Mouse (Mus musculus) heart, adult 11 months (tissue): ENCODE data around the gene Kcnn3.

Source experiments
- DNase-seq: peaks from one replicate; pipeline ENCODE4 v3.0.0; 2022

Gene Kcnn3

DNA sequence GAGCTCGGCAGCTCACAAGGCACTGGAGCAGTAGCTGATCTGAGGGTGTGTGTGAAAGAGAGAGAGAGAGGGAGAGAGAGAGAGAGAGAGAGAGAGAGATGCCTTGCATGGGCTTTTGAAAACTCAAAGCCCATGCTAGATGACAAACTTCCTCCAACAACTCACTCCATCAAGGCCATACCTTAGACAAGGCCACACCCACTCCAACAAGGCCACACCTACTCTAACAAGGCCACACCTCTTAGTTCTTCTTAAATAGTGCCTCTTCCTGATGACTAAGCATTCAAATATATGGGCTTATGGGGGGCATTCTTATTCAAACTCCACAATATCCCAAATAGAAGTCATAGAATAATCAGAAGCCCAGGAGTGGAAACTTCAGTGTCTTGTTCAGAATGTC is 49.1 kb downstream of the Kcnn3 start:
- no peak for DNase-seq

DNA sequence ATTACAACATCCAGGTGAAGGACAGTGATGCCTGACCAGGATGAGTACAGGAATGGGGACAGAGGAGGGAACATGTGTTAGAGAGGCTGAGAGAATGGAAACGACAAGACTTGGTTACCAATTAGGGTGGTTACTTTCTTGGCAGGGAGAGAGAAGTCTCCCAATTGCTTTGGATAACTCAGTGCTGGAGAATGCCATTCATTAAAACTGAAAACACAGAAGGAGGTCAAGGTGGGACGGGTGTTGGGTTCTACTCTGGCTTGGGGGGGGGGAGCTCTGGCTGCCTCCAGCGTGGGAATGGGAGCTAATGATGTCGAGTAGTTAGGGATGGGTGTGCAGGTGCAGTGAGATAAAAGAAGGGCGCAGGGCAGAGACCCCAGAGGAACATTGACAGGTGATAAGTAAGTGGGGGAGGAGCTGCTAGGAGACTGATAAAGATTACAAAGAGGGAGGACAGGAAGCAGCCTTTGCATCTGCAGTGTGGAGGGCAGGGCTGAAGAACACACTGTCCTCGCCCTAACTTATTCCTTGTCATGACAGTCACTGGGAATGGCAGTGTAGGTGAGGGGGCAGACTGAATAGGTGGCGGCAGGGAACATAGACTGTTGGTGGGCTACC is 49.9 kb downstream of the Kcnn3 start:
- DNase-seq, result no peak

DNA sequence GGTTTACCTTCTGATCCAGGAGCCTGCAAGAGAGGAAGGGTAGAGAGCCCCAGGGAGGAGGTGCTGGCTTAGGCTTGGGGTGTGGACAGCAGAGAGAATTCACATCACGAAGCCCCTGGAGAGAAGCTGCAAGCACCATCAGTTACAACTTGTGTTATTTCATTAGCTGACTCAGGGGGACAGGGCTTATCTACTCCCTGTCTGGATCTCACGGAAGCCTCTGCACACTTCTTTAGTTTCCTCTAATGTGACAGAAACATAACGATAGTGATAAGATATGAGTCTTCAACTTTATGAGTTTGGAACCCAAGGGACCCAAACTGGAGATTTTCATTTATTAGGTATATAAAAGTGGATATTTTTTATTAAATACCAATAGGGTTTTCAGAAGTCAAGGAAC is 50.4 kb downstream of the Kcnn3 start:
- no peak for DNase-seq

DNA sequence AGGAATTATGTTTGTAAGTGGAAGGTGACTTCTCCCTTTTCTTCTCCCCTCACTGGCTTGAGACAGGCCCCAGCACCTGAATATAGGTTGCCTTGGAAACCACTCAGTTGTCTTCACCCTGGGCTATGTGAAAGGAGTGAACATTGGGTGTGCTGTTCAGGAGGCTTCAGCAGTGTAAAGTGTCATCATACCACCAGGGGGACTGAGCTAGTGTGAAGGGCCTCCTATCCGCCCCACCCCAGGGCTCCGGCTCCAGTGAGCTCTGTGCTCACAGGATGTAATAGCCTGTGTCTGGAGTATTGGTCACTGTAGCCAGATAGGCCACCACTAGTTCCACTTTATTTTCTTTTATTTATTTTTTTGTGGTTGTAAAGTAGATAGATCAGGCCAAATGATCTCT is 54.3 kb downstream of the Kcnn3 start:
- DNase-seq, result no peak

DNA sequence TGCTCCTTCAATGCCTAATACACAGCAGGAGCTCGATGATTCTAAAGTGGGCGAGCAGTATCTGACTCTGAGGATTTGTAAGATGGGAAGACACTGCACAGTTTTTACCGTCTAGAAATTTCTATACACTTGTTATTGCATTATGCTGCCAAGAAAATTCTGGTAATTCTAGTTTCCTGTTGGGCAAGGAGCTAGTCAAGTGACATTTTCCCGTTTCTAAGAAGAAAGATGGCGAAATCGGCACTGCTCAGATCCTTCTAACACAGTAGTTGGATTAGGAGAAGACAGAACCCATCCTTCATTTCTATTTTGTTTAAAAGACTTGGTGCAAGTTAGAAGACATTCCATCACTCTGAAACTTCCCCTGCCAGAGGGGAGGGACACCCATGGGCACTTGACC is 56.4 kb downstream of the Kcnn3 start:
- DNase-seq, result no peak

DNA sequence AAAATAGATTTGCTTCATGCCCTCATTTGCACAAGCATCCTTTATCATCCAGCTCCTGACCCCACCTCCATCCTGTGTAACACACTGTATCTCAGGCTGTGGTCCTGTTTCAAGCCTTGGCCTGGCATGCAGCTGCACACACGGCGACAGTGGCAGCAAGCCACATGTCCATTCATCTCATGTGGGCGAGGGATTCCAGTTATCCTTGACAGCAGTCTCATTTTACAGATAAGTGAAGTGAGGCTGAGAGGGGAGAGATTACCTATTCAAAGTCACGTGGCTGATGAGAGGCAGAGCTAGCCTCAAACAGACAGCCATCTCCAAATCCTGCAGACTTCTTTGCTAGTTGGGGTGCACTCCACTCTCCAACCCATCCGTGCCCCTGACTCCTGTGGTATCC is 57.2 kb downstream of the Kcnn3 start:
- no peak for DNase-seq

DNA sequence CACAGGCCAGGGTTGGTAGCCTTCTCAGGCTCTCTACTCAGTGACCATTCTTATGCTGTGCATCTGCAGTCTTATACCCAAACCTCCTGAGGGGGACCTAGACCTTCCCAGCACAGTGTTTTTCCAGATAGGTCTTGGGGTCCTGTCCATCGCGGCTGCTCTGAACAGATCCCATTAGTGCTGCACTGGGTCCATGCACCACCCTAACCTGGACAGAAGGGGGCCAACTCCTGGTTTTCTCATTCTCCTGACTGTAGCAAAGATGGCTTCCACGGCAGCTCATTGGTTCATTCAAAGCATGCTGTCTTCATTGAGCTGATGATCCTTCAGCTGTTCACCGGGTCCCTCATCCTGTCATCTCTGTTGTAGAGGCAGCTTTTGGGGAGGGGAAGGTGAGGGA is 58.1 kb downstream of the Kcnn3 start:
- DNase-seq, result no peak

DNA sequence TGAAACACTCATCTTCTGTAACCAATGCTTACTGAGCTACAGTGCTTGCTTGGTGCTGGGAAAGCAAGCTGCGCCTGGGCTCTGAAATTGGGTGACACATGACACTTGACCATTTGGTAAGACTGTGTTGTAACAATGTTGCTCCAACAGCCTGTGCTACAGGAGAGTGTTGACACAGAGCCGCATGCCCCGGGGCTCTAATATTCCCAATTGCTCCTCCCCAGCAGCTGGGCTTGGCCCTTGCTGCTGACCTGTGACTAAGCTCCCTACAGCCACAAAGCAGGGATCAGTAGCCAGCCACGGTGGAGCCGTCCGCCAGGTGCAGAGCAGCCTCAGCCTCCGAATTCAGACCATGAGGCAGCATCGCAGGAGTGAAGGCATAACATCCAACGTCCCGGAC is 58.8 kb downstream of the Kcnn3 start:
- peak; percentile 94 for DNase-seq

DNA sequence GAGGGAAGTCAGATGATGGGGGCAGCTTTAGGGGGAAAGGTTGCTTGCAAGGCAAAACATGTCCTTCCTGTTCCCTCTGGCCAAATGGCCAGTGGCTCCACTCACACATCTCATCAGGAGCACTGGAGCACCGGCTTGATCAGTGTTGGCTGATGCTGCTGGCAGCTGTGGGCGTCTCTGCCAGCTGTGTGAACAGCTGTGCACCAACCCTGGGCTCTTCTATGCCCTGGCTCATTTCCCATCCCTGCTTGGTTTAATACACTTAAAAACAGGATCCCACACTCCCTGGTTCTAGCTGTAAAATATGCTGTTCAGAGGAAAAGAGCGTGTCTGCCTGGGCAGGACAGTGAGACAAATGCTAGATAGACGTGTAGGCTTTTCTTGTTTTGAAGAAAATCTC is 64.3 kb downstream of the Kcnn3 start:
- no peak for DNase-seq

DNA sequence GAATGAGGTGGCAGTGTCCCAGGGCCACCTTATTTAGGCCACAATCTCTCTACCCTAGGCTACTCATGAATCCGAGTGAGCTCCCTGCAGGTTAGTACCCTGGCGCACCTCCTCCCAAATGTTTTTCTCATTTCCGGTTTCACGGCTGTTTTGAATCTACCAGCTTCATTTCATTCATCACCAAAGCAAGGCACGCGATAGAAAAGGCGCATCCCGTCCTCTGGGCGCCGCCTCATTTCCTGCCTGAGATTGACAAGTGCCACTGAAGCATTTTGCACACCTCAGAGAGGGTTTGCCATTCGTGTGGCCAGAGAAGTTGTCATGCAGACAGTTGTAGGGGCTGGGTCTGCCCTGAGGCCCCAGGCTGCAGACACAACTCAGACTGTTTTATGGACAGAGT is 68.5 kb downstream of the Kcnn3 start:
- DNase-seq, result no peak

DNA sequence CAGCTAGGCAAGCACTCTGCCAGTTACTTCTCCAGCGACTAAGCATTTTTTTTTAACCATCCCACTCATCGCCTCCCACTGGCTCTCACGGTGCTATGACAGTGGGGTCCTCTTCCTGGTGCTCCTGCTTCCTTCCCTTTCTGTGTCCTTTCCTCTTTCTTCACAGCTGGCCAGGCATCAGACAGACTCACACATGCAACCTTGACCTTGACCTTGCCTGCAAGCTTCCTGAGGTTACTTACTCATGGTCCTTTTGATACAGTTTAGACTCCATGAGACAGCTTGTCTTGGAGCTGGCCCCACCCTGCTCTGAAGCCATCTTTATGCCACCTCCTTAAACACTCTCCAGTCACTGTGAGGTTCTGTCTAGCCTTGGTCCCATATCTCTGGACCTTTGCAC is 69.4 kb downstream of the Kcnn3 start:
- DNase-seq, result no peak

DNA sequence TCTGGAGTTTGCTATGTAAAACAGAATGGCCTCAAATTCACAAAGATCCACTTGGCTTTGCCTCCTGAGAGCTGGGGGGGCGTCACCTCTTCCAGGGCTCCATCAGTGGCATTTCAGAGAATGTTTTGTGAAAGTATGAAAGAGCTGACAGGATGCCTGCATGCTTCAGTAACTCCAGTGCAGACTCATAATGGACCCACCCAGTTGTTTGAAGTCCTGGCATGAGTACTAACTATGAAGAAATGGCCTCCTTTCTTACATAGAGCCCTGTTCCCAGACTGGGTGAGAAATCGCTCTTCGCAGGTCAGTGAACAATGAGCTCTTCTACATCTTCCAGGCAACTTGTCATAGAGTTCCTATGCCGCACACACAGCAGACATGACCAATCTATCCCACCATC is 70.4 kb downstream of the Kcnn3 start:
- DNase-seq, result no peak

DNA sequence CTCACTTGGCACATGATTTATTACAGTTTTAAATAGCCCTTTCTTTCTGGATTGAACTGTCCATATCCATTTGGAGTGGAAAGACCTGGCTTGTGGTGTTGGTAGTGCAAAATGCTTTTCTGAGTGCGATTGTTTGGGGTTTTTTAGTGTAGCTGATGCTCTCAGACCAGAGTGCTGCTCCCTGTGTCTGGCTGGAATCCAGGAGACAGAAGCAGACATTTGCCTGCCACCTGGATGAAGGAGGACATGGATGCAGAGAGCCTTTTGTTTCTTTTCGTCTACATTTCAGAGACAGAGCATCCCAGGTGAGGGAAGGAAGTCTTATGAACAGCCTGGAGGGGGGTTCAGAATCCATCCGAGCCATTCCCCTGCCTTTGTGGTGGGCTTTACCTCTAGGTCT is 71.5 kb downstream of the Kcnn3 start:
- no peak for DNase-seq

DNA sequence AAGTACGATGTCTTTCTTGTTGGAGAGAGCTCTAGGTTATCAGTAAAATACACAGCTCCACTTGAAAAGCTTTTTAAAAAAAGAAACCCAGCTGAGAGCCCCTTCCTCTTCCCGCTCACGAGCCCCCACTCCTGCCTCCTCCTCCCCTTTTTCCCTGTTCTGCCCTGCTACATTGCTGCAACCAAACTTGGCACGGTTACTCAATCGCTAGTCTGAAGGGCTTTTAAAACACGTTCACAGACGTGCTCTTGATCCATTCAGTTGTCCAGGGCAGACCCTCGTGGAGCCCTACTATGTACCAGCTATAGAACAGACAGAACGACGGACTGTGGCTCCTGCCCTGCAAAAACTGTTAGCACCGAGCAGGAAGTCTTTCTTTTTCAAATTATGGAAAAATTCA is 72.8 kb downstream of the Kcnn3 start:
- DNase-seq, result no peak

DNA sequence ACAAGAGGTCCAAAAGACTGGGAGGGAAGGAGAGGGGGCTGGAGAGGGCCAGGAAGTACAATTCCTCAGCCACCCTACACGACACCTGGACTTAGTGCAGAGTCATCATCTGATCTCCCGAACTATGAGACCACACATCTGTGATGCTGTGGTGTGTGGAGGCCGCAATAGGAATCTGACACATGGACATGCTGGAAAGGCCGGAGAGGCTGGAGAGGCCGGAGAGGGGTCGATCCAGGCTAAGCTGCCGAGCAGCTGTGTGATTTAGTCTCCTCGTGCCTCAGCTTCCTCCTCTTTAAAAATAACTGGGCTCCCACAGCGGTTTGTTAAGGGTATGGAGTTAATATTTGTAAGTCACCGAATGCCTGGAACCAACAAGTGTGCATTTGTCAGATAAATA is 73.6 kb downstream of the Kcnn3 start:
- no peak for DNase-seq

DNA sequence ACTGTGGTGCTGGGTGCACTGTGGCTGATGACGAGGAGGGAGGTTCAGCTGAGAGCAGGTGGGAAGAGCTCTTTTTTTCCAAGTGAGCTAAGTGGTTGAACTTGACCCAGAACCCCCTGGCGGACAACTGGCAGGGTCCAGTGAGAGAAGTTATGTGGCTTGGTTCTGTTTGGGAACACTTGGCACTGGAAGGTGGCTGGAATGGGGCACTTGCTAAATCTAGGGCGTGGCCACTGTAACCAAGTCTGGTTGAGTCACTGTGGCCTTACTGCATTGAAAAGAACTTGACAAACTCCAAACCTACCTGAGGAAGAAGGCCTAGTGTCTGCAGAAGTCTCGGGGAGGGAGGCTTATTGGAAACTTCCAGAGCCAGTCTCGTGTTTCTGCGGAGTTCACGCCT is 78.4 kb downstream of the Kcnn3 start:
- DNase-seq, result no peak

DNA sequence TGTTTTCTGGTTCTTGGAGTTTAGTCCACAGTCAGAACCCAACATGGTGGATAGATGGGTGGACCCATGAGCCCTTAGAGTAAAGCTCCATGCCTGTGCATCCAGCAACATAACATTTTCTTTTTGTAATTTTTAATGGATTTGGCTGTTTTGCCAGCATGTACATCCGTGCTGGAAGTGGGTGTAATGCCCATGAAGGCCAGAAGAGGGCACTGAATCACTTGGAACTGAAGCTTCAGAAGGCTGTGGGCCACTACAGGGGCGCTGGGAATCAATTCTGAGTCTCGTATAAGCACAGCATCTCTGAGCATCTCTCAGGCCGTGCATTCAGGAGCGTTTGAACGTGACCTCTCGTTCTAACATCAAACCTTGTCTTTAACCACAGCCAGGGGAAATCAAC is 79.0 kb downstream of the Kcnn3 start:
- no peak for DNase-seq

DNA sequence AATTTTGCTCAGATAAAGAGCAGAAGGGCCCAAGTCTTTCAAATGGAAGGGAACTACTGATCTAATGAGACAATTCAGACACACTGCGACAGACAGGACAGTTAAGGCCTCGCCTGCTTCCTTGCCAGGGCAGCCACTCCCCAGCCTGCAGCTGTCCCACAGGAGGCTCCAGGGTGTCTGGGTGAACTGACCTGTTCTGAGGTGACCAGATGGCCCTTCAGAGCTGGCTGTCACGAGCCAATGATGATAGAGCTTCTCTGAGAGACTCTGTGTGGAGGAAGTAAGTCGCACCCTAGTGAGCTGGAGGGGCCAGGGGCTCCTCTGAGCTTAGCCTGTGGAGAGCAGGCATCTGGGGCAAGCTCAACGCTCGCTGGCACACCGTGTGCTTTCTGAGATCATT is 81.1 kb downstream of the Kcnn3 start:
- DNase-seq, result no peak

DNA sequence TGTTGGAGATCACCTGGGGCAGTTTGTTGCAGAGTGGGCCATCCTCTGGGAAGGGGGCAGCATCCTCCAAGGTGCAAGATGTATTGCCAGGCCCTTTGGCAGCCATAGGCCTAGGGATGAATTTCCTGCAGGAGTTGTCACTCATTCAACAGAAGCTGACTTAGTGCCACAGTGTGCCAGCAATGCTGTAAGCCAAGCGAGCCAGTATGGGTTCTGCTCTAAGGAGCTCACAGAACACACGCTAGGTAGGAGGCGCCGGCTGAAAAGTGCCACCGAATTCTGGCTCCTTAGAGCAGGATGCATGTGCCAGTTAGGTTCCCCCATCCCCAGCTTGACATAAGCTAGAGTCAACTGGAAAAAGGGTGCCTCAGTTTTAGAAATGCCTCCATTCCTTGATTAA is 83.3 kb downstream of the Kcnn3 start:
- no peak for DNase-seq

DNA sequence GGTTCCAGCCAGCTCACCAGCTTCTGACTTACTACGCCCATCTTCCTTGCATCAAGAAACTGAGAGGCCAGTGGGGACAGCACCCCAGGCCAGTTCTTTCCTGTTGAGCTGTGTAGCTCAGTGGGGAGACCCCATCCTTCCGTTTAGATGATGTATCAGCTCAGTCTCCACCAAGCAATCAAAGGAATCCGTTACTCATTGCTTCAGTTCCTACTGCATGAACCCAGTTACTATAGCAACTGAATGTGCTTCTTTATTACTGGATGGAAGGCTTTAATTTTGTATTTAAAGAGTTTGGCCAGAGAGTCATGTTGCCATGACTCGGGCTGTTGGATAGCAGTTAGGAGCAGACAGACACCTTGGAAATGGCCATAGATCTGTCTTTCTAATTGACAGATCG is 85.3 kb downstream of the Kcnn3 start:
- no peak for DNase-seq

DNA sequence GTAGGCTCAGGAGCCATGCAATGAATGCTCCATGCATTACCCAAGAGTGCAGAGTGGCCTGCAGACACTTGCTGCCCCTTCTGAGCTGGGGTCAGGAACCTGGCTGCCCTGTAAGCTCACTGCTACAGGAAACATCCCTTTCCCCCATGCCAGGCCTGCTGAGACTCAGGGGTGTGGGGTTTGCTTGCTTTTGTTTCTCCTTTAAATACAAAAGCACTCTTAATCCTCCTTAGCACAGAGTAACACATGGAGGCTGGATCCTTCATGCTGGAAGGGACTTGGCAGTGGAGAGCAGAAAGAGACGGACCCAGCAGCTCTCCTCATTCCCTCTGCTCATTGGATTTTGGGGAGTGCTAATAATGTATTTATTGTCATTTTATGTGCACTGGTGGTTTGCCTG is 87.4 kb downstream of the Kcnn3 start:
- no peak for DNase-seq

DNA sequence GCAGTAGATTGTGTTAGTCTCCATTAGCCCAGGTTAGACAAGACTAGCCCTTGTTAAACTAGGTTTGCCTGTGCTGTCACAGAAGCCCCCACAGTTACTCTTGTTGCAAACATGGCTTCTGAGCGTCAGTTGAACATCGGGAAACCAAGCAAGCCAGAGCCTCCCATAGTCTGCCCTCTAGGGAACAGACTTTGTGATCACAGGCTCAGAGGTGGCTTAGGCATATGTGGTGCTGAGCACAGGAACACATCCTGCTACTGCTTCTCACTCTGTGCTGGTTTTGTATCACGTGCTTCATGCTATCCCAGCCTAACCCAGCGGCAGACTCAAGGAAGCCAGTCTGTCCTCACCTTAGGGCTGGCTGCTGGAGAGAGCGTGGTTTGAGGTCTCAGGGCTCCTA is 92.1 kb downstream of the Kcnn3 start:
- no peak for DNase-seq

DNA sequence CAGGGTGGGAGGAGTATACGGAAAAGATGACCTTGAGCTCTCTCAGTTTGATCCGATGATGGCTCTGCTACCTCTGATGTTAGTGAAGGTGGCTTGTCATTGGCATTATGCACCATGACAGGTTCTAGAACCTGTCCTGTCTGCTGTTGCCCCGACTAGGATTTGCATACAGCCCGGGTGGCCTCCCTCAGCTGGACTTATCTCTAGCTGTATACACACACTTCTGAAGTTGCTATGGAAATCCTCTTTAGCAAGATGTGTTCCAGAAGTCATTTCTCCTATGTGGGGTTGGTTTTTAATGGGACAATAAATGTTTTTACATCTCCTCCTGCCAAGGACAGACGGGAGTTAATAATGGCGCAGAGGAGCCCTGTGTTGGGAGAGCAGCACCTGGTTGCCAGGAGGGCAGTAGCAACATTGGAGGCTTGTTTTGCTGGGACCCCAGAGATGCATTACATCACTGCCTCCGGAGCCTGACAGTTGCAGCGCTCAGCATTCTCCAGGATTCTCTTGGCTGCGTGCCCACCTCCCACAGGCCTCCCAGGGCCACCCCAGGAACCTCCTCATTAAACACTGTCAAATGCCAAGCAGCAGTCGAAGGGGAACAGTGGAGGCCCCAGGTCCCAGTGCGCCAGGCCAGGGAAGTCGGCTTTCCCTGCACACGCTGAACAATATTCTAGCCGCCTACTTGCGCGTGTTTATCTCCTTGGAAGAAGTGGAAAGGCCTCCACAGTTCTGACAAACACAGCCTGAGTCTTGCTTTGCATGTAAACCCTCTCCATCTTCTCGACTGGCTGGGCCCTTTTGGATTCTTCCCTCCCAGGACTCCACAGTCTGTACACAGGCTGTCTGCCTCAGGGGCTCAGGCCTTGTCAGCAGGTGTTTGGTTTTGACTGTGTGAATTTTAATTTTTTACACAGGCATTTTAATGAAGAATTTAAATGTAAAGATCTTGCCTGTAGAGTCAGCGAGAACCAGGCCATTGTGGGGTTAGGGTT is 93.9 kb downstream of the Kcnn3 start:
- peak; percentile 93 for DNase-seq

DNA sequence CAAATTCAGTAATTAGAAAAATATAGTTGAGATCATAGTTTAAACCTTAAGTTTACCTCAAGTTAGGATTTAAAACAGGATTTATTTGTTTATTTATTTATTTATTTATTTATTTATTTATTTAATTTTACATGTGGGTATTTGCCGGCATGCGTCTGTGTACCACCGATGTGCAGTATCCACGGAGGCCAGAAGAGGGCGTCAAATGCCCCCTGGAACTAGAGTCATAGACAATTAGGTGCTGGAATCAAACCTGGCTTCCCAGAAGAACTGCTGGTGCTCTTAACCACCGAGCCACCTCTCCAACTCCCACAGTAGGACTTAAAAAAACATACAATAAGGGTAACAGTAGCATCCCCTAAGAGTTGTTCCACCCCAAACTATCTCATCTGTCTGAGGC is 96.9 kb downstream of the Kcnn3 start:
- DNase-seq, result no peak

DNA sequence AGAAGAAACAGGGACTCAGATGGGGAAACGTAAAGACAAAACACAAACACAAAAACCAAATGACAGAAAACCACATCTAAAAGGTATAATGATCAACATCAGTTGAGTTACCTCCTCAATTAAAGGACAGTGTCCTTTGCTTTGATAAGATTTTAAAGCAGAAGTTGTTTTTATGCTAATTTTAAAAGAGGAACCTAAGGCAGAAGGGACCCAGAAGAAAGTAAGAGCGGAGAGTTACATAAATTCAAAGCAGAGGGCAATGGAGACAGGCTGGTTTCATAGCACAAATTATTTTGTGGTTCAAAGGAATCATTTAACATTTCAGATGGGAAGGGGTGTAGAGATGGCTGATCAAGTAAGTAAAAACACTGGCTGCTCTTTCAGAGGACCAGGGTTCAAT is 97.4 kb downstream of the Kcnn3 start:
- DNase-seq, result no peak
